Mouse (Mus musculus) hindbrain, embryonic 13.5 days (tissue): ENCODE data around the gene Gm35315. TPM values are rescaled to one million over a fixed set of nuclear protein-coding genes. Genes with fewer than 3 reads are reported as not detected.
A peak's percentile ranks its signal among the peaks of the same experiment; 100 is the strongest.
"Not testable (repeated sequence)": the region's sequence is repeated elsewhere in the genome, so short reads cannot be mapped to it uniquely, and the experiment has no call there.

ENCODE experiments used
- ATAC-seq: fragments of 200-750 bp; cut with Nextera tagmentation; 2 replicates; pipeline ENCODE4 v1.8.0; 2017; ENCODE audit warnings: moderate TSS enrichment; ENCODE audit not compliant: low FRiP score
- H3K27ac ChIP-seq: fragments of 300-500 bp; sonication (generic); 2 replicates; pipeline ENCODE4 v1.5.1; 2015; ENCODE audit warnings: inconsistent platforms, mild to moderate bottlenecking, moderate library complexity
- H3K27me3 ChIP-seq: fragments of 300-500 bp; sonication (generic); 2 replicates; pipeline ENCODE4 v1.6.1; 2015; ENCODE audit warnings: mild to moderate bottlenecking, inconsistent platforms
- H3K36me3 ChIP-seq: fragments of 300-500 bp; sonication (generic); 2 replicates; pipeline ENCODE4 v1.6.1; 2015; ENCODE audit warnings: mild to moderate bottlenecking, inconsistent platforms
- H3K4me1 ChIP-seq: fragments of 300-500 bp; sonication (generic); replicated peaks from 2 replicates; pipeline ENCODE4 v1.6.1; 2015; ENCODE audit warnings: inconsistent platforms
- H3K4me2 ChIP-seq: fragments of 300-500 bp; sonication (generic); 2 replicates; pipeline ENCODE4 v1.6.1; 2015; ENCODE audit warnings: inconsistent platforms, mild to moderate bottlenecking, moderate library complexity
- H3K4me3 ChIP-seq: fragments of 300-500 bp; sonication (generic); 2 replicates; pipeline ENCODE4 v1.5.1; 2015; ENCODE audit warnings: mild to moderate bottlenecking, inconsistent platforms
- H3K9ac ChIP-seq: fragments of 300-500 bp; sonication (generic); 2 replicates; pipeline ENCODE4 v1.6.1; 2015; ENCODE audit warnings: mild to moderate bottlenecking, inconsistent platforms
- H3K9me3 ChIP-seq: fragments of 300-500 bp; sonication (generic); 2 replicates; pipeline ENCODE4 v1.6.1; 2016; ENCODE audit warnings: inconsistent platforms
- WGBS: fragments of 180-500 bp; shearing (Covaris S2); methylation state at CpG from one replicate; pipeline ENCODE4 v1.1.7; 2015; 5-methylcytosine and 5-hydroxymethylcytosine counted together
- polyA plus RNA-seq: library from polyadenylated mRNA; unstranded; fragments of >200 nt; fragmentation: Nextera tagmentation; extraction: Ambion mirVana; gene quantifications from 2 replicates; pipeline ENCODE4 v1.2.1, GENCODE M21; 2015

The Gm35315 gene
- polyA plus RNA-seq, 1 experiment from 2014 or later = 0.77 TPM

DNA sequence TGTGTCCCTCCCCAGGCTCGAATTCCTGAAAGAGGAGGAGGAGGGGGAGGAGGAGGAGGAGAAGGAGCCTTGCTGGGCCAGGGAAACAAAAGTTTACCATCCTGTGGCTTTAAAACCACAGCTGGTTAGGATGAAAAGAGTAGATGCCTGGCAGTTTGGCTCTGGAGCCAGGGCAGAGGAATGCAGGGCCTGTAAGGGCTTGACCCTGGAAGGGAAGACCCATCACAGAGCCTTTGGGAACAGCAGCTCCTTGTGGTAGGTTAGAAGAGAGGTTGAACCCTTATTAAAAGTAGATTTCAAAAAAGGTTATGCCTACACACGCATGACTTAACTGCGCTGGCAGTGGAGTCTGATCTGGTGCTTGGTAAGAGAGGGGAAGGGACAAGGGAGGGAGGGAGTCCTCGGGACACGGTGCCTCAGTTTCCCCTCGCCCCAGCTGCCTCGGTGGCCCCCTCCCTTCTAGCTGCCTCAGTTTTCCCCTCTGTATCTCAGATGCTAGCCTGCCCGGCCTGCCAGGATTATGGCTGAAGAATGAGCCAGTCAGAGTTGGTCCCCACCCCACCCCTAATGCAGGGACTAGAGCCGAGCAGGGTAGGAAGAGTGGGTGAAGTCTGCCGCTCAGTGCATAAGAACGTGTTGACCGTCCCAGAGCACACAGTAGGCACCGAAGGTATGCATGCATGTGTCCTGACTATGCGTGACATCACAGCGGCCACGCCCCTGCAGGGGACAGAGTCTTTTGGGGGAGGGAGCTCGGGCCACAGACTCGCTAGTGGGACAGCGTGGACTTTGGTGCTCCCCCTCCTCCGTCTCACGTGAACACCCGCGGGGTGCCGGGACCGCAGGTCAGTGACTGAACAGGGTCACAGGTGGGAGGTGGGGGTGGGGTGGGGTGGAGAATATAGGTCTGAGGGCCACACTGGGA lies 5.7 kb upstream of the Gm35315 start, which contains the start of gene Plcxd1:
Gene Plcxd1, plus strand, starts transcription at position 314 of the 925 bp plus-strand sequence.
- no peak within 1 kb of the TSS for H3K27ac ChIP-seq
- H3K9me3 ChIP-seq = no peaks in the 10 kb centered on the region
- H3K36me3 ChIP-seq = peaks cover 28% of the 10 kb centered on the region
- ATAC-seq = peak; percentile 8; the same call in 1 of the 2 replicates
- WGBS = 5% methylated on average over 25 of the region's 25 CpGs
- H3K4me1 ChIP-seq = peaks cover 23% of the 10 kb centered on the region
- H3K4me2 ChIP-seq = peak within 1 kb of the TSS; percentile 63
- H3K27me3 ChIP-seq = peaks cover 6% of the 10 kb centered on the region
- H3K9ac ChIP-seq = peak within 1 kb of the TSS; percentile 61
- peak within 1 kb of the TSS; percentile 37; the same call in 1 of the 2 replicates for H3K4me3 ChIP-seq

GRCm38 (mm10) chr5:110098991-110099477 lies 4.8 kb upstream of the Gm35315 start:
- no peak overlapping the region for H3K9ac ChIP-seq
- H3K4me3 ChIP-seq = no peak overlapping the region
- no peaks in the 10 kb centered on the region for H3K9me3 ChIP-seq
- peaks cover 28% of the 10 kb centered on the region for H3K4me1 ChIP-seq
- ATAC-seq = no peak
- H3K27ac ChIP-seq = no peak overlapping the region
- H3K27me3 ChIP-seq = peaks cover 6% of the 10 kb centered on the region
- H3K4me2 ChIP-seq = no peak overlapping the region
- H3K36me3 ChIP-seq = peaks cover 19% of the 10 kb centered on the region
- 26% methylated on average over 1 of the region's 1 CpGs for WGBS

DNA sequence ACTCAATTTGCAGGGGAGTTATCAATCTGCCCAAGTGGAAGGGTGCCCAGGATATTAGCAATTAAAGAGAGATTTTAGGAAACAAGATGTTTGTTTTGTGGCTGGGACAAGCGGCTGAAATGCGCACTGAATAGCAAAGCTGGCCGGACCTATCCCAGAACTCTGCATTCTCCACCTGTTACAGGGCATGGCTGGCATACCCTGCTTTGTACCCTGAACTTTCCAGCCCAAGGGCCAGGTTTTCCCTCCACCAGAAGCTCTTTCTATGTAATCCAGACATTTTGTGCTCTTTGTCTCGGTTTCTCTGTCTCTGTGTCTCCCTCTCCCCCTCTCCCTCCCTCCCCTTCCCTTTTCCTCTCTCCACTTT lies 610 bp upstream of the Gm35315 start:
- Histone ChIP-seq H3K27ac (peak overlapping the region; percentile 55; the same call in 1 of the 2 replicates), H3K4me3 (peak overlapping the region; percentile 50), H3K4me2 (peak overlapping the region; percentile 70), H3K4me1 (peaks cover 8% of the 10 kb centered on the region; the same call in 1 of the 2 replicates), H3K36me3 (no peaks in the 10 kb centered on the region), H3K9ac (peak overlapping the region; percentile 66), H3K27me3 (no peaks in the 10 kb centered on the region; the same call in 1 of the 2 replicates), H3K9me3 (no peaks in the 10 kb centered on the region)
- WGBS = 6% methylated on average over 4 of the region's 4 CpGs
- ATAC-seq = peak; percentile 19; the same call in 1 of the 2 replicates

GRCm38 (mm10) chr5:110091546-110091945 lies 2.7 kb downstream of the Gm35315 start:
- Histone ChIP-seq H3K4me1 (peaks cover 8% of the 10 kb centered on the region; the same call in 1 of the 2 replicates), H3K9ac (no peak overlapping the region), H3K4me2 (no peak overlapping the region), H3K27ac (no peak overlapping the region), H3K4me3 (no peak overlapping the region), H3K9me3 (no peaks in the 10 kb centered on the region), H3K36me3 (no peaks in the 10 kb centered on the region), H3K27me3 (no peaks in the 10 kb centered on the region)
- no peak for ATAC-seq
- 78% methylated on average over 2 of the region's 2 CpGs for WGBS

DNA sequence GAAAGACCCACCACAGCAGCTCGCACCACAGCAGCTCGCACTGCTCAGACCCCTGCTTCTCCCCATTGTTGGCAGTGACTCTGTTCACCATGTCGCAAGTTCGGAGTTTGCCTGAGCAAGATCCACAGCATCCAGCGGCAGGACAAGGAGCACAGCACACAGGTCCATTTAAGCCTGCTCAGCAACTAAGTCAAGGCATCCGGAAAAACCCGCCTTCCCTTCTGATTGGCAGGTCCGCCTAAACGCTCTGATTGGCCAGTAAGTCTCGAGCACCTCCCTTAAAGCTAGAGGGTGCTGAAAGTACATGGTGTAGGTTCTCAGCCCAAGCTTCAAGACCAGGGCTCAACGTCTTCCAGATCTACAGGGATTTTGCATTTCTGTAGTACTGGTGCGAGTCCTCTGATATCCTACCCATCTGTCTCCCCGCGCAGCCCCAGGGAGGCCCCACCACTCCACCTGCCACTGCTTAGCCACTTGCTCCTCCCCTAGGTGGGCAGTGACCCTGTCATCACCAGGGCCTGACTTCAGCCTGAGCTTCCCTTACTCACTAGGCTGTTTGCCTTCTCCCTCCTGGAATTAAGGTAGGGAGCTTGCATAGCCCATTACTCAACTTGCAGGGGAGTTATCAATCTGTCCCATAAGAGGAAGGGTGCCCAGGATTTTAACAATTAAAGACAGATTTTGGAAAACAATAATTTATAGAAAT lies 7.9 kb downstream of the Gm35315 start:
- H3K4me1 ChIP-seq = no peaks in the 10 kb centered on the region
- 38% methylated on average over 14 of the region's 14 CpGs for WGBS
- H3K4me2 ChIP-seq = no peak overlapping the region
- H3K27ac ChIP-seq = no peak overlapping the region
- H3K4me3 ChIP-seq = no peak overlapping the region
- no peak overlapping the region for H3K9ac ChIP-seq
- no peaks in the 10 kb centered on the region for H3K27me3 ChIP-seq
- H3K36me3 ChIP-seq = no peaks in the 10 kb centered on the region
- H3K9me3 ChIP-seq = peaks cover 4% of the 10 kb centered on the region; the same call in 1 of the 2 replicates
- no peak for ATAC-seq

DNA sequence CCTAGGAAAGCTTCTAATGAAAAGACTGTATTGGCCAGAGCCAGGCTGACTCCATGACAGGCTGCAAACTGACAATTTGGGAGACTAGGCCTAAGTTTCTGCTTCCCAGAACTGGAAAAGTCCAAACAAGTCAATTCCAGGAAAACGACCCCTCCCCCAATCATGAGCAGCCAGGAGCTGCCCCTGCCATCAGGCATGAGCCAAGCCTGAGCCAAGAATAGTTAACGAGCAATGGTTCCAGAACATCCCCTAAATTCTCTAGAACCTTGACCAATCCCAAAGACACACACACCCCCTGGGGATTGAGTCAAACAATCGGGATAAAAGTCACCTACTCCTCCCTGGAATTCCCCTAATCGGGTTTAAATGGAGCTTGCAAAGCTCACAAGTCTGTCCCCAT lies 11.3 kb downstream of the Gm35315 start:
- Histone ChIP-seq H3K27me3 (no peaks in the 10 kb centered on the region), H3K4me3 (no peak overlapping the region), H3K27ac (no peak overlapping the region), H3K9me3 (peaks cover 27% of the 10 kb centered on the region), H3K4me2 (no peak overlapping the region), H3K9ac (no peak overlapping the region), H3K36me3 (peaks cover 8% of the 10 kb centered on the region; the same call in 1 of the 2 replicates), H3K4me1 (no peaks in the 10 kb centered on the region)
- no peak for ATAC-seq
- 87% methylated on average over 4 of the region's 4 CpGs for WGBS

DNA sequence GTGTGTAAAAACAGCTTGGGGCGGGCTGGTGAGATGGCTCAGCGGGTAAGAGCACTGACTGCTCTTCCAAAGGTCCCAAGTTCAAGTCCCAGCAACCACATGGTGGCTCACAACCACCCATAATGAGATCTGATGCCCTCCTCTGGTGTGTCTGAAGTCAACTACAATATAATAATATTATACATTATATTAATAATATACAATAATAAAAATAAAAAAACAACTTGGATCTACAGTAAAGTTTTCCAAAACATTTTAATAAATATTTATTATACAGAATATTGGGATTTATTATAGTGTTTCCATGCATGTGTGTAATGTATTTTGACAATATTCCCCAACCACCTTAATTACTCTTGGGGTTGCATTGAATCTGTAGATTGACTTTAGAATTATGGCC lies 21.8 kb downstream of the Gm35315 start, which contains the start of gene Gm17655:
Gene Gm17655, minus strand, starts transcription at position 101 of the 400 bp plus-strand sequence.
- WGBS = 95% methylated on average over 2 of the region's 2 CpGs
- not testable (repeated sequence) for H3K9ac ChIP-seq, H3K27me3 ChIP-seq, ATAC-seq, H3K36me3 ChIP-seq, H3K4me2 ChIP-seq, H3K4me1 ChIP-seq, H3K4me3 ChIP-seq, H3K27ac ChIP-seq
- peaks cover 30% of the 10 kb centered on the region for H3K9me3 ChIP-seq

DNA sequence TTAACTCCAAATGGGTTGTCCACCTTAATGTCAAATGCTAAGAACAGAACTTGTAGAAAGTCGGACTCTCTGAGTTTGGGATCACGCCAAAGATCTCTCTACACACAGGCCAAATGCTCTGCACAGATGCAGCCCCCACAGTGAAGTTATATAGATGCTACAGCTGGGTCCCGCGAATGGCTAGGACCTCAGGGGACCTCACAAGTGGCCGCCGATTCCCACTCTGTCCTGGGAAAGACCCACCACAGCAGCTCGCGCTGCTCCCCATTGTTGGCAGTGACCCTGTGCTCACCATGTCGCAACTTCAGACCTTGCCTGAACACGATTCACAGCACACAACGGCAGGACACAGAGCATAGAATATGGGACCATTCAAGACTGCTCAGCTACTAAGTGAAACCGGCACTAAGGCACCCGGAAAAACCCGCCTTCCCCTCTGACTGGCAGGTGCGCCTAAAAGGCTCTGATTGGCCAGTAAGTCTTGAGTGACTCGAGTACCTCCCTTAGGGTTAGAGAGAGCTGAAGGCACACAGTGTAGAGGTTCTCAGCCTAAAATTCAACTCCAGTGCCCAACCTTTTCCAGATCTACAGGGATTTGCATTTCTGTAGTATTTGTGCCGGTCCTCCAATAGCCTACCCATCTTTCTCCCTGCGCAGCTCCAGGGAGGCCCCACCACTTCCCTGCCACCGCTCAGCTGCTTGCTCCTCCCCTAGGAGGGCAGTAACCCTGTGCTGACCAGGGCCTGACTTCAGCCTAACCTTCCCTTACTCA lies 36.4 kb downstream of the Gm35315 start:
- Histone ChIP-seq H3K27ac (peak overlapping the region; percentile 55), H3K4me2 (peak overlapping the region; percentile 58), H3K4me3 (peak overlapping the region; percentile 55), H3K4me1 (no peaks in the 10 kb centered on the region), H3K27me3 (no peaks in the 10 kb centered on the region), H3K9ac (peak overlapping the region; percentile 69), H3K9me3 (0 out of 2 replicates have a peak, but pooled peaks cover 8% of the 10 kb centered on the region), H3K36me3 (no peaks in the 10 kb centered on the region)
- WGBS = 2% methylated on average over 19 of the region's 19 CpGs
- peak; percentile 99 for ATAC-seq

Other genes starting within 250 kb of the Gm35315 start
- 0.53 and 0.56 TPM in 2 replicates for gene Gm15446, start 171.0 kb downstream of the Gm35315 start, polyA plus RNA-seq
- gene Zfp932, start 97.9 kb downstream of the Gm35315 start, polyA plus RNA-seq = 21.1 and 22.5 TPM in 2 replicates
- gene Gm17655, start 21.9 kb downstream of the Gm35315 start, polyA plus RNA-seq = 7.4 and 7.6 TPM in 2 replicates
- 2.5 and 3.2 TPM in 2 replicates for gene Plcxd1, start 5.5 kb upstream of the Gm35315 start, polyA plus RNA-seq
- gene Gtpbp6, start 13.8 kb upstream of the Gm35315 start, polyA plus RNA-seq = 53.2 and 55.5 TPM in 2 replicates
- 15.2 and 18.2 TPM in 2 replicates for gene Zfp605, start 15.7 kb upstream of the Gm35315 start, polyA plus RNA-seq
- 102 TPM in 2 replicates for gene Chfr, start 41.4 kb upstream of the Gm35315 start, polyA plus RNA-seq
- gene Golga3, start 82.3 kb upstream of the Gm35315 start, polyA plus RNA-seq = 22.1 and 22.9 TPM in 2 replicates
- gene Ankle2, start 136.6 kb upstream of the Gm35315 start, polyA plus RNA-seq = 22.8 and 23.8 TPM in 2 replicates
- 89.4 and 93.9 TPM in 2 replicates for gene Pgam5, start 175.5 kb upstream of the Gm35315 start, polyA plus RNA-seq
- 9.8 and 10.5 TPM in 2 replicates for gene Pxmp2, start 191.8 kb upstream of the Gm35315 start, polyA plus RNA-seq
- 8.2 and 9.1 TPM in 2 replicates for gene Pole, start 191.9 kb upstream of the Gm35315 start, polyA plus RNA-seq
- 5.1 and 6.5 TPM in 2 replicates for gene P2rx2, start 248.8 kb upstream of the Gm35315 start, polyA plus RNA-seq